Mouse (Mus musculus) CH12.LX (cell line): ENCODE data around the gene Myo15b. TPM values are rescaled to one million over a fixed set of nuclear protein-coding genes. Genes with fewer than 3 reads are reported as not detected.

Source experiments
- DNase-seq: peaks from one replicate; pipeline ENCODE4 v3.0.0-alpha.2; 2013; ENCODE audit errors: extremely low read depth
- H3K27ac ChIP-seq: 2 replicates; pipeline ENCODE4 v1.5.1; 2012; ENCODE audit warnings: low read depth, mild to moderate bottlenecking, control low read depth, moderate library complexity; ENCODE audit not compliant: insufficient read depth
- H3K27me3 ChIP-seq: replicated peaks from 2 replicates; pipeline ENCODE3; 2012; ENCODE audit warnings: inconsistent platforms
- H3K36me3 ChIP-seq, 2 experiments: replicated peaks in 1 of 2; 2 replicates each; pipeline versions ENCODE3 to v1.6.1; 2012; ENCODE audit warnings: inconsistent platforms in 1 of 2, low read length in 1 of 2, mild to moderate bottlenecking in 1 of 2, mixed read lengths in 1 of 2, moderate library complexity in 1 of 2; ENCODE audit not compliant: control insufficient read depth in 1 of 2, insufficient read depth in 1 of 2
- H3K4me1 ChIP-seq, 2 experiments: 2 replicates each; pipeline ENCODE4 v1.6.1; 2012; ENCODE audit warnings: inconsistent platforms in 1 of 2, moderate library complexity in 1 of 2; ENCODE audit not compliant: insufficient read depth in 2 of 2, control insufficient read depth in 1 of 2
- H3K4me2 ChIP-seq: 2 replicates; pipeline ENCODE4 v1.6.1; 2012; ENCODE audit warnings: low read depth, mild to moderate bottlenecking, control low read depth; ENCODE audit not compliant: poor library complexity, insufficient read depth, severe bottlenecking
- H3K4me3 ChIP-seq, 3 experiments: fragments of 150-350 bp in 1 of 3; sonication (generic) in 1 of 3; replicated peaks in 1 of 3; 2 replicates each; pipeline versions ENCODE3 to v1.5.1; 2011 to 2012; ENCODE audit warnings: low read depth in 2 of 3, low read length in 2 of 3, mild to moderate bottlenecking in 2 of 3, moderate library complexity in 2 of 3, control low read depth in 1 of 3, improper control_type of control experiment in 1 of 3, inconsistent platforms in 1 of 3, mixed read lengths in 1 of 3; ENCODE audit not compliant: poor library complexity in 1 of 3
- H3K79me2 ChIP-seq: replicated peaks from 2 replicates; pipeline ENCODE4 v1.6.1; 2012; ENCODE audit warnings: mild to moderate bottlenecking, moderate library complexity; ENCODE audit not compliant: control insufficient read depth, poor library complexity, insufficient read depth, severe bottlenecking; ENCODE audit errors: extremely low read depth
- H3K9ac ChIP-seq: 2 replicates; pipeline ENCODE4 v1.6.1; 2012; ENCODE audit warnings: low read depth, mild to moderate bottlenecking, control low read depth, moderate library complexity; ENCODE audit not compliant: insufficient read depth
- H3K9me3 ChIP-seq: replicated peaks from 2 replicates; pipeline ENCODE3; 2012; ENCODE audit warnings: low read length, inconsistent platforms, mixed read lengths
- BHLHE40 ChIP-seq: IDR thresholded peaks from 2 replicates; pipeline ENCODE4 v1.6.1; 2011; ENCODE audit warnings: mild to moderate bottlenecking, low read depth, low read length, improper control_type of control experiment
- CHD1 ChIP-seq: IDR thresholded peaks from 2 replicates; pipeline ENCODE4 v1.6.1; 2012; ENCODE audit warnings: low read depth, low read length, improper control_type of control experiment, inconsistent platforms
- CHD2 ChIP-seq: IDR thresholded peaks from 2 replicates; pipeline ENCODE4 v1.6.1; 2011; ENCODE audit warnings: low read length, improper control_type of control experiment
- CTCF ChIP-seq, 2 experiments: IDR thresholded peaks in 1 of 2; conservative IDR thresholded peaks in 1 of 2; 2 replicates each; pipeline ENCODE4 v1.5.1; 2011 to 2012; ENCODE audit warnings: low read depth in 2 of 2, low read length in 2 of 2, improper control_type of control experiment in 1 of 2, inconsistent platforms in 1 of 2, mild to moderate bottlenecking in 1 of 2, moderate library complexity in 1 of 2
- ELF1 ChIP-seq: IDR thresholded peaks from 2 replicates; pipeline ENCODE4 v1.6.1; 2014; ENCODE audit warnings: low read depth, mild to moderate bottlenecking, inconsistent platforms, low read length, improper control_type of control experiment
- ETS1 ChIP-seq: conservative IDR thresholded peaks from 2 replicates; pipeline ENCODE4 v1.6.1; 2012; ENCODE audit warnings: low read depth, mild to moderate bottlenecking, inconsistent platforms, low read length, improper control_type of control experiment, moderate library complexity
- HCFC1 ChIP-seq: IDR thresholded peaks from 2 replicates; pipeline ENCODE4 v1.6.1; 2012; ENCODE audit warnings: low read depth, mild to moderate bottlenecking, inconsistent platforms, low read length, improper control_type of control experiment
- IRF4 ChIP-seq: IDR thresholded peaks from 2 replicates; pipeline ENCODE4 v1.6.1; 2014; ENCODE audit warnings: low read depth, mild to moderate bottlenecking, inconsistent platforms, low read length, improper control_type of control experiment
- JUN ChIP-seq: IDR thresholded peaks from 2 replicates; pipeline ENCODE4 v1.6.1; 2011; ENCODE audit warnings: low read depth, mild to moderate bottlenecking, low read length, improper control_type of control experiment, moderate library complexity; ENCODE audit not compliant: insufficient read depth
- JUND ChIP-seq: conservative IDR thresholded peaks from 2 replicates; pipeline ENCODE4 v1.6.1; 2011; ENCODE audit warnings: low read depth, low read length, improper control_type of control experiment
- KAT2A ChIP-seq: IDR thresholded peaks from 2 replicates; pipeline ENCODE4 v1.6.1; 2012; ENCODE audit warnings: low read length, improper control_type of control experiment, inconsistent platforms; ENCODE audit not compliant: insufficient replicate concordance
- MAX ChIP-seq: IDR thresholded peaks from 2 replicates; pipeline ENCODE4 v1.6.1; 2011; ENCODE audit warnings: low read length, improper control_type of control experiment
- MEF2A ChIP-seq: IDR thresholded peaks from 2 replicates; pipeline ENCODE4 v1.6.1; 2014; ENCODE audit warnings: low read depth, mild to moderate bottlenecking, inconsistent platforms, low read length, improper control_type of control experiment, borderline replicate concordance
- MXI1 ChIP-seq: IDR thresholded peaks from 2 replicates; pipeline ENCODE4 v1.6.1; 2011; ENCODE audit warnings: mild to moderate bottlenecking, low read depth, low read length, improper control_type of control experiment
- MYC ChIP-seq: IDR thresholded peaks from 2 replicates; pipeline ENCODE4 v1.6.1; 2011; ENCODE audit warnings: low read depth, mild to moderate bottlenecking, improper control_type of control experiment, low read length
- NELFE ChIP-seq: IDR thresholded peaks from 2 replicates; pipeline ENCODE4 v1.6.1; 2011; ENCODE audit warnings: low read depth, low read length, improper control_type of control experiment
- NRF1 ChIP-seq: IDR thresholded peaks from 2 replicates; pipeline ENCODE4 v1.6.1; 2014; ENCODE audit warnings: low read depth, mild to moderate bottlenecking, inconsistent platforms, low read length, improper control_type of control experiment, moderate library complexity
- PAX5 ChIP-seq: IDR thresholded peaks from 2 replicates; pipeline ENCODE4 v1.6.1; 2012; ENCODE audit warnings: low read length, inconsistent platforms, mixed read lengths
- POLR2A ChIP-seq: IDR thresholded peaks from 2 replicates; pipeline ENCODE4 v1.6.1; 2011; ENCODE audit warnings: low read depth, mild to moderate bottlenecking, improper control_type of control experiment, low read length
- POLR2AphosphoS2 ChIP-seq: IDR thresholded peaks from 2 replicates; pipeline ENCODE4 v1.6.1; 2011; ENCODE audit warnings: low read depth, low read length, improper control_type of control experiment
- SIN3A ChIP-seq: IDR thresholded peaks from 2 replicates; pipeline ENCODE4 v1.6.1; 2012; ENCODE audit warnings: low read length, improper control_type of control experiment, inconsistent platforms
- TBP ChIP-seq: conservative IDR thresholded peaks from 2 replicates; pipeline ENCODE4 v1.6.1; 2011; ENCODE audit warnings: low read depth, low read length, improper control_type of control experiment
- TCF12 ChIP-seq: IDR thresholded peaks from 2 replicates; pipeline ENCODE4 v1.6.1; 2014; ENCODE audit warnings: low read depth, mild to moderate bottlenecking, inconsistent platforms, low read length, improper control_type of control experiment
- UBTF ChIP-seq: IDR thresholded peaks from 2 replicates; pipeline ENCODE4 v1.6.1; 2012; ENCODE audit warnings: low read depth, mild to moderate bottlenecking, inconsistent platforms, low read length, improper control_type of control experiment, moderate library complexity
- USF1 ChIP-seq: IDR thresholded peaks from 2 replicates; pipeline ENCODE4 v1.6.1; 2014; ENCODE audit warnings: low read depth, mild to moderate bottlenecking, inconsistent platforms, low read length, improper control_type of control experiment
- USF2 ChIP-seq: conservative IDR thresholded peaks from 2 replicates; pipeline ENCODE4 v1.6.1; 2011; ENCODE audit warnings: low read depth, low read length, improper control_type of control experiment
- ZC3H11A ChIP-seq: IDR thresholded peaks from 2 replicates; pipeline ENCODE4 v1.6.1; 2012; ENCODE audit warnings: low read depth, mild to moderate bottlenecking, inconsistent platforms, low read length, improper control_type of control experiment
- ZKSCAN1 ChIP-seq: IDR thresholded peaks from 2 replicates; pipeline ENCODE4 v1.6.1; 2012; ENCODE audit warnings: low read depth, inconsistent platforms, low read length, improper control_type of control experiment, borderline replicate concordance
- ZMIZ1 ChIP-seq: IDR thresholded peaks from 2 replicates; pipeline ENCODE4 v1.6.1; 2012; ENCODE audit warnings: low read depth, mild to moderate bottlenecking, inconsistent platforms, low read length, improper control_type of control experiment
- dilution Hi-C: fragments of 300-500 bp; cut with MboI; formaldehyde crosslinking; loops from 2 replicates; pipeline ENCODE4 v1.14.3; 2020; ENCODE audit warnings: low sequenced_read_pairs; ENCODE audit not compliant: extremely low pct_unique_long_range_greater_than_20kb, extremely low pct_ligation_motif_present
- in situ Hi-C: fragments of 300-500 bp; cut with MboI; formaldehyde crosslinking; loops from 3 replicates; pipeline ENCODE4 v1.14.3; 2019; ENCODE audit warnings: low sequenced_read_pairs, low pct_ligation_motif_present, low pct_unique_long_range_greater_than_20kb, mixed read lengths
- polyA plus RNA-seq: library from polyadenylated mRNA; unstranded; fragments of >175 nt; gene quantifications from 2 replicates; pipeline ENCODE4 v1.2.1, GENCODE M21; 2012; ENCODE audit warnings: low read depth; ENCODE audit not compliant: insufficient read length
- total RNA-seq, 2 experiments: library from RNA; depleted of rRNA; stranded (reverse); fragments of 300-350 nt in 1 of 2; fragments of >200 nt in 1 of 2; gene quantifications; 2 replicates each; pipeline ENCODE4 v1.2.3; 2012 to 2014

Myo15b gene
- total and polyA plus RNA-seq, 3 experiments: 0.21 to 0.43 TPM; not detected in 1

DNA sequence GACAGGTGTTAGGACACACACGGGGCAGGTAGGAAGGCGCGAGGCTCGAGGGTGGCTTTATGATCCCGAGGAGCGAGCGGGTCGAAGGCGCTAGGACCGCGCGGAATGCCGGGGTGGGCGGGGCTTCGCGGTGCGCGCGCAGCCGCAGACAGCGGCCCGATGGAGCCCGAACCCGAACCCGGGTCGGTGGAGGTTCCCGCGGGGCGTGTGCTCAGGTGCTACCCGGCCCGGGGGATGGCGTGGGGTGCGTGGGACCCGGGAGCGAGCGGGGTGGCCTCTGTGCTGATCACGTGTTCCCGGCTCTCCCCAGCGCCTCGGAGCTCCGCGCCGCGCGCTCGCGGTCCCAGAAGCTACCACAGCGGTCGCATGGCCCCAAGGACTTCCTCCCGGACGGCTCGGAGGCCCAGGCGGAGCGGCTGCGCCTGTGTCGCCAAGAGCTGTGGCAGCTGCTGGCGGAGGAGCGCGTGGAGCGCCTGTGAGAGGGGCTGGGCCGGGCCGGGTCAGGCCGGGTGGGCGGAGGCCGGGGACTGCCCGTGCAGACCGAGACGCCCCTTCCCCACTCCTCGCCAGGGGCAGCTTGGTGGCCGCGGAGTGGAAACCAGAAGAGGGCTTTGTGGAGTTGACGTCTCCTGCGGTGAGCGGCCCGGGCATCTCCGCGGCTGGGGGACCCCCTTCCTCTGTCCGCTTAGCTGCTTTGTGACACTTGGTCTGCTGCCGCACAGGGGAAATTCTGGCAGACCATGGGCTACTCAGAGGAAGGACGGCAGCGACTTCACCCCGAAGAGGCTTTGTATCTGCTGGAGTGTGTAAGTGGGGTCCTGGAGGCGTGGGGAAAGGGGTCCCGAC is 43.4 kb upstream of the Myo15b start, which contains the start of gene Tsen54:
Gene Tsen54 (plus strand): TSS at position 120 of the 846 bp plus-strand sequence.
- dilution Hi-C loops (no loop called here), in situ Hi-C loops (loop anchor here (5.0 kb wide), 4 partner anchors 98 to 323 kb away; partner anchors contain the start of gene Nt5c)
- DNase-seq: peak; percentile 82
- Histone ChIP-seq H3K9me3 (no peaks in the 10 kb centered on the region), H3K79me2 (0 out of 2 replicates have a peak, but pooled peaks cover 5% of the 10 kb centered on the region), H3K4me2 (peak within 1 kb of the TSS; percentile 91), H3K4me1 (peaks cover 13 to 44% of the 10 kb centered on the region in 2 experiments), H3K36me3 (peaks cover 19 to 59% of the 10 kb centered on the region in 2 experiments), H3K9ac (peak within 1 kb of the TSS; percentile 77), H3K27ac (peak within 1 kb of the TSS; percentile 15; the same call in 1 of the 2 replicates), H3K27me3 (no peaks in the 10 kb centered on the region), H3K4me3 (peak within 1 kb of the TSS; percentile 77 to 91 (median 81))
- TF ChIP-seq JUND (no peak), KAT2A (0 out of 2 replicates have a peak, but pooled peaks have one; percentile 7), ZMIZ1 (0 out of 2 replicates have a peak, but pooled peaks have one; percentile 29), ELF1 (peak; percentile 38; the same call in 1 of the 2 replicates), NELFE (peak; percentile 92), POLR2A (peak; percentile 96), PAX5 (no peak), MXI1 (peak; percentile 93), CTCF (conservative IDR thresholded peaks at IDR 0.05 in 1 of 2, IDR thresholded peaks at IDR 0.05 in 1 of 2; ENCODE audit: low read depth in 2 of 2, low read length in 2 of 2) (no peak), BHLHE40 (peak; percentile 41; the same call in 1 of the 2 replicates), UBTF (peak; percentile 91; the same call in 1 of the 2 replicates), JUN (no peak), MEF2A (peak; percentile 54), MYC (peak; percentile 26; the same call in 1 of the 2 replicates), NRF1 (peak; percentile 90), IRF4 (0 out of 2 replicates have a peak, but pooled peaks have one; percentile 4), HCFC1 (peak; percentile 75), TBP (no peak), USF2 (no peak; the same call in 1 of the 2 replicates), POLR2AphosphoS2 (peak; percentile 59; the same call in 1 of the 2 replicates), ZKSCAN1 (no peak), ETS1 (no peak), SIN3A (peak; percentile 79; the same call in 1 of the 2 replicates), ZC3H11A (no peak), CHD1 (no peak), CHD2 (peak; percentile 40; the same call in 1 of the 2 replicates), MAX (peak; percentile 35), TCF12 (peak; percentile 82), USF1 (peak; percentile 49; the same call in 1 of the 2 replicates)
